Mouse (Mus musculus): Measurements from ENCODE around the gene Akap10.
"Not testable (repeated sequence)": the region's sequence is repeated elsewhere in the genome, so short reads cannot be mapped to it uniquely, and the experiment has no call there.

Gene Akap10

GRCm38 (mm10) chr11:61930098-61930517 lies at the start of gene Akap10:
TSS of gene Akap10 (minus strand) at chr11:61930252.
- peak; percentile 94 for DNase-seq (ENCODE audit: extremely low spot score)

GRCm38 (mm10) chr11:61975783-61976182 lies 45.7 kb upstream of the Akap10 start:
- DNase-seq (ENCODE audit: extremely low spot score): no peak

GRCm38 (mm10) chr11:61974106-61974707 lies 44.2 kb upstream of the Akap10 start:
- no peak for DNase-seq (ENCODE audit: extremely low spot score)

GRCm38 (mm10) chr11:61971441-61972221 lies 41.6 kb upstream of the Akap10 start:
- no peak for DNase-seq (ENCODE audit: extremely low spot score)

GRCm38 (mm10) chr11:61970901-61971300 lies 40.8 kb upstream of the Akap10 start:
- no peak for DNase-seq (ENCODE audit: extremely low spot score)

GRCm38 (mm10) chr11:61968875-61969274 lies 38.8 kb upstream of the Akap10 start:
- no peak for DNase-seq (ENCODE audit: extremely low spot score)

- DNase-seq (ENCODE audit: extremely low spot score): no peak
Measured at GRCm38 (mm10) chr11:61967034-61967433, 37.0 kb upstream of the Akap10 start.

GRCm38 (mm10) chr11:61964611-61965010 lies 34.6 kb upstream of the Akap10 start:
- DNase-seq (ENCODE audit: extremely low spot score): no peak

- DNase-seq (ENCODE audit: extremely low spot score): no peak
Measured at GRCm38 (mm10) chr11:61963193-61963592, 33.1 kb upstream of the Akap10 start.

GRCm38 (mm10) chr11:61962684-61963083 lies 32.6 kb upstream of the Akap10 start:
- DNase-seq (ENCODE audit: extremely low spot score): no peak

GRCm38 (mm10) chr11:61960096-61960495 lies 30.0 kb upstream of the Akap10 start:
- DNase-seq (ENCODE audit: extremely low spot score): no peak

- DNase-seq (ENCODE audit: extremely low spot score): not testable (repeated sequence)
Measured at GRCm38 (mm10) chr11:61958706-61959105, 28.7 kb upstream of the Akap10 start.

GRCm38 (mm10) chr11:61957296-61957813 lies 27.3 kb upstream of the Akap10 start:
- DNase-seq (ENCODE audit: extremely low spot score): peak; percentile 26

- DNase-seq (ENCODE audit: extremely low spot score): peak; percentile 94
Measured at GRCm38 (mm10) chr11:61956572-61957295, 26.7 kb upstream of the Akap10 start, which contains the start of gene Specc1. TSS of gene Specc1 (plus strand) at chr11:61956763.

- DNase-seq (ENCODE audit: extremely low spot score): no peak
Measured at GRCm38 (mm10) chr11:61955951-61956350, 25.9 kb upstream of the Akap10 start.

GRCm38 (mm10) chr11:61955136-61955535 lies 25.1 kb upstream of the Akap10 start:
- DNase-seq (ENCODE audit: extremely low spot score): no peak

GRCm38 (mm10) chr11:61950632-61951031 lies 20.6 kb upstream of the Akap10 start:
- DNase-seq (ENCODE audit: extremely low spot score): peak; percentile 79

- peak; percentile 69 for DNase-seq (ENCODE audit: extremely low spot score)
Measured at GRCm38 (mm10) chr11:61949315-61949714, 19.3 kb upstream of the Akap10 start.

GRCm38 (mm10) chr11:61946608-61947007 lies 16.6 kb upstream of the Akap10 start:
- DNase-seq (ENCODE audit: extremely low spot score): no peak

- no peak for DNase-seq (ENCODE audit: extremely low spot score)
Measured at GRCm38 (mm10) chr11:61944417-61944816, 14.4 kb upstream of the Akap10 start.

GRCm38 (mm10) chr11:61942903-61943302 lies 12.9 kb upstream of the Akap10 start:
- no peak for DNase-seq (ENCODE audit: extremely low spot score)

GRCm38 (mm10) chr11:61937761-61938160 lies 7.7 kb upstream of the Akap10 start:
- no peak for DNase-seq (ENCODE audit: extremely low spot score)

Data from embryo, embryonic 9.5 days (tissue).